Mouse (Mus musculus): ENCODE data around the gene Ppp1ca. TPM values are rescaled to one million over a fixed set of nuclear protein-coding genes. Genes with fewer than 3 reads are reported as not detected.

Ppp1ca gene
- polyA plus RNA-seq, 1 experiment = 897 TPM

DNA sequence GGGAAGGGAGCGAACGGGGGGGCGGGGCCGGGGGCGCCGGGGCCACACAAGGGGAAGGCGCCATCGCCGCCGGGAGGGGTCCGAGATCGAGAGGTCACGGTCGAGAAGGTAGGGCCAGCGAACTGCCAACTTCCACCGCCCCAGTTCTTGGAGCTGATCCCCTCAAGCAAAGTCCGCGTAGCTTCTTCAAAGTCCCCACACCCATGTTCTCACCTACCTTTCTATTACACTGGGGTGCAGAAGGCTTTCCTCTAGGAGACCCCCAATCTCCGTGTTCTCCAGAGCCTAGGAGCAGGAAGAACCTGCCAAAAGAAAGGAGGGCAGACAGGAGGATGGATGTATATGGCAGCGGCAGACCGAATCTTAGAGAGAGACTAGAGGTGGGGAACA is 23.6 kb downstream of the Ppp1ca start:
- no peak for DNase-seq
- H3K4me3 ChIP-seq (ENCODE audit: control insufficient read depth, insufficient read depth, low read length) = peak overlapping the region; percentile 64
- TF ChIP-seq POLR2A (IDR thresholded peaks at IDR 0.05; ENCODE audit: control insufficient read depth, extremely low read depth, insufficient read depth, low read length, poor library complexity) (no peak), CTCF (IDR thresholded peaks at IDR 0.05; ENCODE audit: borderline replicate concordance, control insufficient read depth, extremely low read depth, insufficient read depth, low read length, poor library complexity) (no peak)
- no peak overlapping the region for H3K27ac ChIP-seq (ENCODE audit: control insufficient read depth, insufficient read depth, low read length)
- peaks cover 41% of the 10 kb centered on the region for H3K4me1 ChIP-seq (replicated peaks; ENCODE audit: control insufficient read depth, insufficient read depth, low read length)
- H3K36me3 ChIP-seq (ENCODE audit: control insufficient read depth, insufficient read depth, low read length) = no peaks in the 10 kb centered on the region
- WGBS = 3% methylated on average over 19 of the region's 21 CpGs
- peaks cover 27% of the 10 kb centered on the region for H3K27me3 ChIP-seq (ENCODE audit: control insufficient read depth, insufficient read depth, low read length)

DNA sequence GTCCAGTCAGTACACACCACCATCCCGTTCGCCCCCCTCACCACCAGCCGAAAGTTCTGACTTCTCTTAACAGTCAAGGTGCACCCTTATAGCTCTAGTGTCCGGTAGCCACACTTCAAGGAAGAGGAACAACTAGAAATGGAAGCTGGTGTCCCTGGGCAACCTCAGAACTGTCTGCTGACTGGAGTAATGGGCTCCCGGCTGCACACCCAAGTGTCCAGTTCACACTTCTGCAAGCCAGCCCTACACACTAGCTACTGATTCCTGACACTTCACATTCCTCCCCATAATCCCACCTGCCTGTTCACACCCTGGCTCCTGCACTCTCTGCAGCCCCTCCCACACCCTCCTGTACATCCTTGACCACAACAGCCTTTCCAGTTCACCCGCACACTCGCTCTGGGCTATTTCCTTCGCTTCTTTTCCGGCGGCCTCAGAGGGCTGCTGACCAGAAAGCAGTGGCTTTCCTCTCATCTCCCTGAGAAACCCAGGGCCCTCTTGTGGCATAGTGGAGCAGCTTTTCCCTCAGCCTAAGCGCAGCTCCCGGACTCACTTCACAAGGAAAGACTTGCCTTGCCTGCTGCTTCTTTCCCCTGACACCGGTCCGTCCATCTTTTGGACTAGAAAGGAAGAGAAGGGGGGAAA is 24.3 kb downstream of the Ppp1ca start:
- H3K36me3 ChIP-seq (ENCODE audit: control insufficient read depth, insufficient read depth, low read length) = no peaks in the 10 kb centered on the region
- H3K27me3 ChIP-seq (ENCODE audit: control insufficient read depth, insufficient read depth, low read length) = peaks cover 27% of the 10 kb centered on the region
- H3K4me3 ChIP-seq (ENCODE audit: control insufficient read depth, insufficient read depth, low read length) = no peak overlapping the region
- H3K27ac ChIP-seq (ENCODE audit: control insufficient read depth, insufficient read depth, low read length) = no peak overlapping the region
- peaks cover 49% of the 10 kb centered on the region for H3K4me1 ChIP-seq (replicated peaks; ENCODE audit: control insufficient read depth, insufficient read depth, low read length)
- WGBS = 41% methylated on average over 14 of the region's 14 CpGs
- DNase-seq = no peak
- TF ChIP-seq CTCF (IDR thresholded peaks at IDR 0.05; ENCODE audit: borderline replicate concordance, control insufficient read depth, extremely low read depth, insufficient read depth, low read length, poor library complexity) (no peak), POLR2A (IDR thresholded peaks at IDR 0.05; ENCODE audit: control insufficient read depth, extremely low read depth, insufficient read depth, low read length, poor library complexity) (no peak)

DNA sequence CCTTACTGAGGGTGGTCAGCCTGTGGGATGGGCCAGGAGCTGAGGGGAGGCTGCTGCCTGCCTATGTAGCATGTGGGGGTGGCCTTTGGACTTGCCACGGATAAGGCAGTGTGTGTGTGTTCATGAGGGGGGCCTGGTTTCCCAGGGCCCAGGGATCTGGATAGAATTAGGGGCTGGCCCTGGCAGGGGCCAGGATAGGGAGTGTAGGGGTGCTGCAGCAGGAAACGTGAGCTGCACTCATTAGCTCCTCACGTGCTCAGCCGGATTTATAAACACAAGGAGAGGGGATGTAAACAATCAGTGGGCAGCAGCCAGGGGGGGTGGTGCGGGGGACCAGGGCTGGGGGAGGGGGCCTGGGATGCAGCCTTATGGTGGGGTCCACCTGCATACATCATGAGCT is 25.3 kb downstream of the Ppp1ca start:
- DNase-seq = no peak
- no peak for TF ChIP-seq CTCF (IDR thresholded peaks at IDR 0.05; ENCODE audit: borderline replicate concordance, control insufficient read depth, extremely low read depth, insufficient read depth, low read length, poor library complexity)
- TF ChIP-seq POLR2A (IDR thresholded peaks at IDR 0.05; ENCODE audit: control insufficient read depth, extremely low read depth, insufficient read depth, low read length, poor library complexity) = no peak
- Histone ChIP-seq H3K36me3 (ENCODE audit: control insufficient read depth, insufficient read depth, low read length) (no peaks in the 10 kb centered on the region), H3K4me3 (ENCODE audit: control insufficient read depth, insufficient read depth, low read length) (no peak overlapping the region), H3K27ac (ENCODE audit: control insufficient read depth, insufficient read depth, low read length) (no peak overlapping the region), H3K4me1 (replicated peaks; ENCODE audit: control insufficient read depth, insufficient read depth, low read length) (peaks cover 58% of the 10 kb centered on the region), H3K27me3 (ENCODE audit: control insufficient read depth, insufficient read depth, low read length) (peaks cover 27% of the 10 kb centered on the region)
- WGBS = 65% methylated on average over 5 of the region's 5 CpGs

DNA sequence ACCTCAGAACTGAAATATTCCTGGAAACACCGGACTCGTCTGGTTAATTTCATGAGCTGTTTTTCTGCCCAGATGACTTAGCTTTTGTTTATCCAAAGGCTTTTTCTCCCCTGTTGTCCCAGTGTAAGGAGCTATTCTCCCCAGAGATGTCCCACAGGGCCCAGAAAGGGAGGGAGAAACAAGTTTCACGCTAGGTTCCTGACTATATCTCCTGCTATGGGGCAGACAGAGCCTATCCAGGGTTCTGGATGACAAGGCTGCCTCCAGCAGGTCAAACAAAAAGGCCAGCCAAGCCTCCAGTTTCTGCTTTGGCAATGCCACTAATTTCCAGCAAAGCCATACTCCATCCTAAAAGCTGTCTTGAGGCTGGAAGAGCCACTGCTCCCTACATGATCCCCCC is 26.0 kb downstream of the Ppp1ca start:
- Histone ChIP-seq H3K27me3 (ENCODE audit: control insufficient read depth, insufficient read depth, low read length) (peaks cover 27% of the 10 kb centered on the region), H3K36me3 (ENCODE audit: control insufficient read depth, insufficient read depth, low read length) (no peaks in the 10 kb centered on the region), H3K27ac (ENCODE audit: control insufficient read depth, insufficient read depth, low read length) (no peak overlapping the region), H3K4me3 (ENCODE audit: control insufficient read depth, insufficient read depth, low read length) (no peak overlapping the region), H3K4me1 (replicated peaks; ENCODE audit: control insufficient read depth, insufficient read depth, low read length) (peaks cover 63% of the 10 kb centered on the region)
- TF ChIP-seq CTCF (IDR thresholded peaks at IDR 0.05; ENCODE audit: borderline replicate concordance, control insufficient read depth, extremely low read depth, insufficient read depth, low read length, poor library complexity) (no peak), POLR2A (IDR thresholded peaks at IDR 0.05; ENCODE audit: control insufficient read depth, extremely low read depth, insufficient read depth, low read length, poor library complexity) (no peak)
- no peak for DNase-seq
- 80% methylated on average over 3 of the region's 3 CpGs for WGBS

DNA sequence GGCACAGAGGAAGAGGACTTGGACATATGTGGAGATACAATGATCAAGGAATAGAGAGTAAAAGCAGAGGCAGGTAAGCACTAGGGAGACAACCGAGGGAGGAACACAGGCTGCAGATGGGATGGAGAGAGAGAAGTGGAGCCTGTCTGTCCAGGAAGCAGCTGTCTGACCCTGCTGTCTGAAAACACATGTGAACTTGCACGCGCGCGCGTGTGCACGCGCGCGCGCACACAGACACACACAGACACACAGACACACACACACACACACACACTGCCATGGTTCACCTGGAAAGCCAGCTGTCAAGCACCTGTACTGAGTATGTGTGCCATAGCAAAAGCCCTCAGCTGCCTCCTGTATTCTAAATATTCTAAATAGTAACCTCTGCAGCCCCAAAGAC is 26.4 kb downstream of the Ppp1ca start:
- Histone ChIP-seq H3K27ac (ENCODE audit: control insufficient read depth, insufficient read depth, low read length) (no peak overlapping the region), H3K4me1 (replicated peaks; ENCODE audit: control insufficient read depth, insufficient read depth, low read length) (peaks cover 59% of the 10 kb centered on the region), H3K4me3 (ENCODE audit: control insufficient read depth, insufficient read depth, low read length) (no peak overlapping the region), H3K27me3 (ENCODE audit: control insufficient read depth, insufficient read depth, low read length) (peaks cover 25% of the 10 kb centered on the region), H3K36me3 (ENCODE audit: control insufficient read depth, insufficient read depth, low read length) (no peaks in the 10 kb centered on the region)
- WGBS = 18% methylated on average over 11 of the region's 11 CpGs
- DNase-seq = no peak
- TF ChIP-seq CTCF (IDR thresholded peaks at IDR 0.05; ENCODE audit: borderline replicate concordance, control insufficient read depth, extremely low read depth, insufficient read depth, low read length, poor library complexity) = no peak
- no peak for TF ChIP-seq POLR2A (IDR thresholded peaks at IDR 0.05; ENCODE audit: control insufficient read depth, extremely low read depth, insufficient read depth, low read length, poor library complexity)

DNA sequence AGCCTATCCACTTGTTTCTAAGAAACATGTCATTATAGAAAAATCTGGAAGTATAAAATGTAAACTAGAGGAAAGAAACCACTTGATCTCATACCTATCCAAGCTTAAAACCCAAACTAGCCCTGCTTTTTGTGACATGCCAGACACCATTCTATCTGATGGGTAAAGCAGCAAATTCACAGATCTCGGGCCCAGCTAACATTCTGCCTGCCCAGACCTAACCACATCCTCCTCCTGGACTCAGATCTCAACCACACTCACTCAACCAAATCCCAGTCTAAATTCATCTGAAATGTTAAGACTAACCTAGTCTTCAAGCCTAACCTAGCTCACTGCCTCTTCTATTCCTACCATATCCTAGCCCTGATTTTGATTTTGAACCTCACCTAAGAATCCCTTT is 26.9 kb downstream of the Ppp1ca start:
- no peak for DNase-seq
- no peak for TF ChIP-seq POLR2A (IDR thresholded peaks at IDR 0.05; ENCODE audit: control insufficient read depth, extremely low read depth, insufficient read depth, low read length, poor library complexity)
- no peak for TF ChIP-seq CTCF (IDR thresholded peaks at IDR 0.05; ENCODE audit: borderline replicate concordance, control insufficient read depth, extremely low read depth, insufficient read depth, low read length, poor library complexity)
- Histone ChIP-seq H3K4me3 (ENCODE audit: control insufficient read depth, insufficient read depth, low read length) (no peak overlapping the region), H3K27ac (ENCODE audit: control insufficient read depth, insufficient read depth, low read length) (no peak overlapping the region), H3K4me1 (replicated peaks; ENCODE audit: control insufficient read depth, insufficient read depth, low read length) (peaks cover 54% of the 10 kb centered on the region), H3K27me3 (ENCODE audit: control insufficient read depth, insufficient read depth, low read length) (peaks cover 20% of the 10 kb centered on the region), H3K36me3 (ENCODE audit: control insufficient read depth, insufficient read depth, low read length) (no peaks in the 10 kb centered on the region)
- 3% methylated on average over 1 of the region's 1 CpGs for WGBS

DNA sequence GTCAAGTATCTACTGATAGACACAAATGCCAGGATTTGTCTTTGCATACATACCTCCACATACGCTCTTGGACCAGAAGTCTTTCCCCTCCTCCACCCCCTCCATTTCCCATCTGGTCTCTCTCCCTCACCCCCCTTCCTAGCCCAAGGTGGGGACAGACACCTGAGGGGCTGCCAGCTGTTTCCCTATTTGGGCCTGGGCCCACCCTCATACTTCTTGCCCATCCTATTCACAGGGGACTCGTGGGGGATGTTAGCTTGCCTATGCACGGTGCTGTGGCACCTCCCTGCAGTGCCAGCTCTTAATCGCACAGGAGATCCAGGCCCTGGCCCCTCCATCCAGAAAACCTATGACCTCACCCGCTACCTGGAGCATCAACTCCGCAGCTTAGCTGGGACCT is 28.1 kb downstream of the Ppp1ca start:
- Histone ChIP-seq H3K27ac (ENCODE audit: control insufficient read depth, insufficient read depth, low read length) (no peak overlapping the region), H3K36me3 (ENCODE audit: control insufficient read depth, insufficient read depth, low read length) (no peaks in the 10 kb centered on the region), H3K27me3 (ENCODE audit: control insufficient read depth, insufficient read depth, low read length) (peaks cover 12% of the 10 kb centered on the region), H3K4me1 (replicated peaks; ENCODE audit: control insufficient read depth, insufficient read depth, low read length) (peaks cover 45% of the 10 kb centered on the region), H3K4me3 (ENCODE audit: control insufficient read depth, insufficient read depth, low read length) (no peak overlapping the region)
- TF ChIP-seq POLR2A (IDR thresholded peaks at IDR 0.05; ENCODE audit: control insufficient read depth, extremely low read depth, insufficient read depth, low read length, poor library complexity) = no peak
- TF ChIP-seq CTCF (IDR thresholded peaks at IDR 0.05; ENCODE audit: borderline replicate concordance, control insufficient read depth, extremely low read depth, insufficient read depth, low read length, poor library complexity) = no peak
- DNase-seq = no peak
- WGBS = 77% methylated on average over 6 of the region's 6 CpGs
